Mouse (Mus musculus) thymus, adult 2 months (tissue): ENCODE measurements around the gene AC134908.4.

Experiments
- CTCF ChIP-seq: fragments of 200-500 bp; IDR thresholded peaks from 2 replicates; pipeline ENCODE4 v1.5.1; 2012; ENCODE audit warnings: mild to moderate bottlenecking, control low read depth, low read length, moderate library complexity, borderline replicate concordance; ENCODE audit not compliant: control insufficient read depth, poor library complexity, insufficient read depth; ENCODE audit errors: extremely low read depth
- POLR2A ChIP-seq: fragments of 200-500 bp; IDR thresholded peaks from 2 replicates; pipeline ENCODE4 v1.6.1; 2012; ENCODE audit warnings: mild to moderate bottlenecking, low read length, control low read depth, moderate library complexity; ENCODE audit not compliant: control insufficient read depth, poor library complexity, insufficient read depth; ENCODE audit errors: extremely low read depth

DNA sequence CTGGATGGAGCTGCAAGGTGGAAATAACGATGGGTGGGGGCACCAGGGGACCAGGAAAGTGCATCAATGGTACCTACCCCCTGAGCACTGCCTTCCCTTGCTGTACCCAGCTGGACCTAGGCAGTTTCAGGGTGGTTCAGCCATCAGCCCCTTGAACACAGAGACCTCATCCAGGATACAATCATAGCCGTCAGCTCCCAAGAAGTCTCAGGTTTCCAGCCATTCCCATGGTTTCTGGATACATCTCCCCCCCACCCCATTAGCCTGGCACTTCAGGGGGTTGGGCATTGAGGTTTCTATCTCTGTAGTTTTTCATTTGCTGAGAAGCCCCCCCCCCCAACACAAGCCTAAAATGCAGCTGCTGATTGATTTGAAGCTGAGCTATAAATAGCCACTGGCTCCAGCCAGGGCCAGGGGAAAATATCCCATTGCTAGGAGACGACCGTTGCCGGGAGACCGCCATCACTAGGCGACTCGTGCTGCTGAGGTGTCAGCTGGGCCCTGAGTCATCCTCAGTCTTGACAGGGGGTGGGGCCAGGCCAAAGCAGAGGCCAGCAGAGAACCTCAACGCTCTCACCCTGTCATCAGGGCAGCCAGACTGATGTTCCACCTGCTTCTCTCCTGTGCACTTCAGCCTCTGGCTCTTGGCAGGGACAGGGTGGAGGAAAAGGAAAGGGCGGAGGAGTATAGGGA is 7.5 kb upstream of the AC134908.4 start:
- TF ChIP-seq POLR2A (no peak), CTCF (no peak)
